13 mouse cellular contexts compared by ENCODE assay signal in the genomic region with DNA sequence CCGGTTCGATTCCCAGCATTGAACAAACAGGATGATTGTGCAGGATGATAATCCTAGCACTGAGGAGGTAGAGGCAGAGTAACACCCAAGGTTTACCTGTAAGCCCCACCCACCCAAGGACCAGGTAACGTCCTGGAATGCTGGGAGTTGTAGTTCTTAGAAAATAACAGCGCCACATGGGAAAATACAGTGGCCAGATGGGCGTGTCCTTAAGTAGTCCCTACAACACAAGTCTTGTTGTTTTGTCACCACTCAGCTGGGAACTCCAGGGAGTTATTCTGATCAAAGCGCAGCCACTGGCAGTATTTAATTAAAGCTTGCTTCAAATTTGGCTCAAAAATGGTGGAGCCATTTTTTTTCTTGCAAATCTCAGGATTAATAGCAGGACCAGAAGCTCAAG. TPM values are rescaled to one million over a fixed set of nuclear protein-coding genes. Genes with fewer than 3 reads are reported as not detected.
DNase-seq lines count a peak whose midpoint lies in the region; ATAC-seq and TF ChIP-seq lines count a peak whose summit lies in the region.
"Had no signal": no experiment of that assay in that cellular context is flagged by ENCODE, and none has a peak within 500 bp of the region (broad histone marks: within the 10 kb centered on the region; RNA-seq: fewer than 3 reads in every experiment).

No protein-coding gene starts in this region.

- no peak for TF ChIP-seq EP300 in ES-Bruce4 (IDR thresholded peaks at IDR 0.05; ENCODE audit: insufficient read depth, low read depth, low read length)

- H3K27ac ChIP-seq in kidney, embryonic 15.5 days = no peak overlapping the region
- H3K27ac ChIP-seq in ES-Bruce4 (ENCODE audit: insufficient read depth, low read length) = peak overlapping the region; percentile 96
- H3K27ac ChIP-seq in limb, embryonic 11.5 days (replicated peaks; ENCODE audit: low read depth, low read length) = no peak overlapping the region
- H3K27ac ChIP-seq: liver, embryonic 14.5 days had no signal

- DNase-seq in kidney, postnatal 4 days = no peak
- peak; percentile 76 for DNase-seq in WW6 (ENCODE audit: low read depth, low spot score)
- DNase-seq in limb, embryonic 11.5 days (ENCODE audit: low spot score) = peak; percentile 48
- no peak for DNase-seq in natural killer cell, adult 2 months (ENCODE audit: low spot score in 2 of 2)
- no peak for DNase-seq in thymus, postnatal 36 days
- DNase-seq in frontal cortex, adult 2 months (ENCODE audit: extremely low spot score in 1 of 2, low spot score in 1 of 2) = no peak
- DNase-seq: adrenal gland, postnatal 25 days; cerebellum, postnatal 25 days; thymus, adult 18-20 months had no signal

- peaks cover 22% of the 10 kb centered on the region for H3K4me1 ChIP-seq in kidney, embryonic 15.5 days
- peaks cover 3% of the 10 kb centered on the region for H3K4me1 ChIP-seq in ES-Bruce4 (ENCODE audit: control insufficient read depth, insufficient read depth, low read length)
- peaks cover 13% of the 10 kb centered on the region for H3K4me1 ChIP-seq in limb, embryonic 11.5 days (ENCODE audit: control insufficient read depth, insufficient read depth, low read length)

- TF ChIP-seq CTCF in ES-Bruce4 (IDR thresholded peaks at IDR 0.05; ENCODE audit: low read depth, low read length) = no peak

- WGBS in kidney, embryonic 15.5 days = 76% methylated on average over 6 of the region's 6 CpGs
- 51% methylated on average over 6 of the region's 6 CpGs for WGBS in limb, embryonic 11.5 days

- H3K4me3 ChIP-seq in kidney, embryonic 15.5 days (replicated peaks) = no peak overlapping the region
- no peak overlapping the region for H3K4me3 ChIP-seq in ES-Bruce4 (ENCODE audit: low read depth, low read length)
- no peak overlapping the region for H3K4me3 ChIP-seq in limb, embryonic 11.5 days (ENCODE audit: low read depth, low read length)

- no peaks in the 10 kb centered on the region for H3K9me3 ChIP-seq in kidney, embryonic 15.5 days (replicated peaks)
- H3K9me3 ChIP-seq in ES-Bruce4 (replicated peaks; ENCODE audit: control insufficient read depth, insufficient read depth, low read length, poor library complexity, severe bottlenecking) = peaks cover 3% of the 10 kb centered on the region; the same call in 1 of the 2 replicates
- H3K9me3 ChIP-seq in limb, embryonic 11.5 days (ENCODE audit: control insufficient read depth, low read length) = no peaks in the 10 kb centered on the region

- 0 out of 2 replicates have a peak, but pooled peaks have one; percentile 7 for ATAC-seq in kidney, embryonic 15.5 days (replicated peaks; ENCODE audit: low FRiP score)
- 0 out of 2 replicates have a peak, but pooled peaks have one; percentile 24 for ATAC-seq in limb, embryonic 11.5 days (ENCODE audit: insufficient number of reproducible peaks, low FRiP score, low TSS enrichment, low read depth)
- ATAC-seq: hindbrain, postnatal 0 days had no signal

- H3K9ac ChIP-seq in kidney, embryonic 15.5 days = no peak overlapping the region
- peak overlapping the region; percentile 72 for H3K9ac ChIP-seq in ES-Bruce4 (ENCODE audit: low read depth, poor library complexity, severe bottlenecking)
- no peak overlapping the region for H3K9ac ChIP-seq in limb, embryonic 11.5 days (ENCODE audit: low read length)
- H3K9ac ChIP-seq: liver, embryonic 14.5 days had no signal

- no peaks in the 10 kb centered on the region for H3K27me3 ChIP-seq in kidney, embryonic 15.5 days
- H3K27me3 ChIP-seq in ES-Bruce4 (ENCODE audit: control insufficient read depth, insufficient read depth, low read length, poor library complexity, severe bottlenecking) = no peaks in the 10 kb centered on the region
- H3K27me3 ChIP-seq in limb, embryonic 11.5 days (ENCODE audit: control insufficient read depth, insufficient read depth, low read length) = no peaks in the 10 kb centered on the region

- no peaks in the 10 kb centered on the region for H3K36me3 ChIP-seq in kidney, embryonic 15.5 days
- no peaks in the 10 kb centered on the region for H3K36me3 ChIP-seq in ES-Bruce4 (ENCODE audit: control insufficient read depth, insufficient read depth, low read length, poor library complexity, severe bottlenecking)
- no peaks in the 10 kb centered on the region; the same call in 1 of the 2 replicates for H3K36me3 ChIP-seq in limb, embryonic 11.5 days (ENCODE audit: control insufficient read depth, insufficient read depth, low read length)

- TF ChIP-seq POLR2A in ES-Bruce4 (IDR thresholded peaks at IDR 0.05; ENCODE audit: insufficient read depth, low read length) = no peak

- H3K4me2 ChIP-seq in kidney, embryonic 15.5 days = no peak overlapping the region
- peak overlapping the region; percentile 2; the same call in 1 of the 2 replicates for H3K4me2 ChIP-seq in limb, embryonic 11.5 days (ENCODE audit: low read depth, severe bottlenecking)

RNA-seq across cellular contexts. Expression of gene Slc44a3, which starts 44.2 kb away (rescaled TPM):
- 7.2 and 10.1 TPM in 2 replicates for polyA plus RNA-seq in kidney, embryonic 15.5 days (2015; fragmentation: Nextera tagmentation; extraction: Ambion mirVana)
- polyA plus RNA-seq in ES-Bruce4 (2011; ENCODE audit: insufficient read depth, insufficient read length, low read depth, missing spikeins) = 5.0 and 5.1 TPM in 2 replicates
- 0.75 and 1.3 TPM in 2 replicates for polyA plus RNA-seq in limb, embryonic 11.5 days (2014; fragmentation: Nextera tagmentation; extraction: Ambion mirVana)
- 0.21 and 0.46 TPM in 2 replicates for polyA plus RNA-seq in frontal cortex, adult 2 months (2012; rRNA removed)

Comparison
In these comparisons a context has a peak if more than half of its experiments do, and no peak if none do; other contexts are left out.
1. DNase-seq: peak in WW6 (single experiment) and limb, embryonic 11.5 days (single experiment); none in kidney, postnatal 4 days (0 of 2), natural killer cell, adult 2 months (0 of 2), thymus, postnatal 36 days (0 of 2) and frontal cortex, adult 2 months (0 of 2).